ENCODE assay signal across 8 mouse cellular contexts in genomic region chr1:131199118-131199821, GRCm38 (mm10). TPM values are rescaled to one million over a fixed set of nuclear protein-coding genes. Genes with fewer than 3 reads are reported as not detected.
A peak's percentile ranks its signal among the peaks of the same experiment; 100 is the strongest.
DNase-seq lines count a peak whose midpoint lies in the region; ATAC-seq and TF ChIP-seq lines count a peak whose summit lies in the region.

No protein-coding gene starts in this region.

- peak; percentile 19 for DNase-seq in left cerebral cortex, postnatal 4 days
- DNase-seq in left cerebral cortex, postnatal 14 days (ENCODE audit: low spot score in 2 of 2) = no peak
- DNase-seq in c-Kit-positive CD71-negative TER-119-negative erythroid progenitor cells, embryonic 14.5 days (ENCODE audit: low read depth) = peak; percentile 37
- DNase-seq in liver, embryonic 13.5 days = no peak
- DNase-seq in stomach, postnatal 0 days (ENCODE audit: low spot score) = no peak
- DNase-seq in forebrain, embryonic 10.5 days (ENCODE audit: extremely low spot score, low spot score) = no peak
- no peak for DNase-seq in forebrain, embryonic 14.5 days (ENCODE audit: low spot score)

- no peak for TF ChIP-seq CTCF in stomach, postnatal 0 days (IDR thresholded peaks at IDR 0.05; ENCODE audit: low read depth)

- H3K27ac ChIP-seq in liver, embryonic 13.5 days = peak overlapping the region; percentile 29
- H3K27ac ChIP-seq in stomach, postnatal 0 days (replicated peaks) = peak overlapping the region; percentile 65
- no peak overlapping the region for H3K27ac ChIP-seq in forebrain, embryonic 10.5 days
- H3K27ac ChIP-seq in hindbrain, embryonic 12.5 days = no peak overlapping the region
- no peak overlapping the region for H3K27ac ChIP-seq in forebrain, embryonic 14.5 days (ENCODE audit: low read depth, low read length)

- H3K4me2 ChIP-seq in liver, embryonic 13.5 days = peak overlapping the region; percentile 41
- no peak overlapping the region for H3K4me2 ChIP-seq in stomach, postnatal 0 days (replicated peaks; ENCODE audit: low read depth)
- H3K4me2 ChIP-seq in hindbrain, embryonic 12.5 days (replicated peaks) = no peak overlapping the region
- H3K4me2 ChIP-seq in forebrain, embryonic 14.5 days (ENCODE audit: low read length) = no peak overlapping the region

- H3K36me3 ChIP-seq in liver, embryonic 13.5 days = no peaks in the 10 kb centered on the region
- H3K36me3 ChIP-seq in stomach, postnatal 0 days (ENCODE audit: control insufficient read depth, insufficient read depth, low read length) = no peaks in the 10 kb centered on the region
- H3K36me3 ChIP-seq in forebrain, embryonic 10.5 days (replicated peaks) = no peaks in the 10 kb centered on the region
- H3K36me3 ChIP-seq in hindbrain, embryonic 12.5 days = no peaks in the 10 kb centered on the region
- no peaks in the 10 kb centered on the region for H3K36me3 ChIP-seq in forebrain, embryonic 14.5 days (ENCODE audit: control insufficient read depth, insufficient read depth, low read length)

- WGBS in liver, embryonic 13.5 days (ENCODE audit: insufficient replicate concordance) = 47% methylated on average over 18 of the region's 18 CpGs
- WGBS in stomach, postnatal 0 days = 69% methylated on average over 18 of the region's 18 CpGs
- 88% methylated on average over 18 of the region's 18 CpGs for WGBS in forebrain, embryonic 10.5 days
- WGBS in hindbrain, embryonic 12.5 days = 84% methylated on average over 18 of the region's 18 CpGs
- WGBS in forebrain, embryonic 14.5 days = 80% methylated on average over 18 of the region's 18 CpGs

- peaks cover 33% of the 10 kb centered on the region for H3K4me1 ChIP-seq in liver, embryonic 13.5 days (replicated peaks)
- H3K4me1 ChIP-seq in stomach, postnatal 0 days (replicated peaks; ENCODE audit: control insufficient read depth, insufficient read depth) = peaks cover 11% of the 10 kb centered on the region
- H3K4me1 ChIP-seq in forebrain, embryonic 10.5 days = peaks cover 14% of the 10 kb centered on the region
- H3K4me1 ChIP-seq in hindbrain, embryonic 12.5 days = no peaks in the 10 kb centered on the region
- H3K4me1 ChIP-seq in forebrain, embryonic 14.5 days (ENCODE audit: control insufficient read depth, insufficient read depth, low read length) = no peaks in the 10 kb centered on the region

- H3K4me3 ChIP-seq in liver, embryonic 13.5 days (replicated peaks) = peak overlapping the region; percentile 34
- H3K4me3 ChIP-seq in stomach, postnatal 0 days (ENCODE audit: low read depth, low read length) = no peak overlapping the region; the same call in 1 of the 2 replicates
- no peak overlapping the region for H3K4me3 ChIP-seq in forebrain, embryonic 10.5 days
- H3K4me3 ChIP-seq in hindbrain, embryonic 12.5 days = no peak overlapping the region
- no peak overlapping the region for H3K4me3 ChIP-seq in forebrain, embryonic 14.5 days (ENCODE audit: low read depth, low read length)

- H3K9me3 ChIP-seq in liver, embryonic 13.5 days (replicated peaks) = no peaks in the 10 kb centered on the region
- H3K9me3 ChIP-seq in stomach, postnatal 0 days (ENCODE audit: control insufficient read depth, low read length) = no peaks in the 10 kb centered on the region
- H3K9me3 ChIP-seq in forebrain, embryonic 10.5 days = no peaks in the 10 kb centered on the region
- H3K9me3 ChIP-seq in hindbrain, embryonic 12.5 days (replicated peaks) = no peaks in the 10 kb centered on the region
- no peaks in the 10 kb centered on the region for H3K9me3 ChIP-seq in forebrain, embryonic 14.5 days (replicated peaks; ENCODE audit: control insufficient read depth, low read length)

- H3K27me3 ChIP-seq in liver, embryonic 13.5 days = no peaks in the 10 kb centered on the region
- H3K27me3 ChIP-seq in stomach, postnatal 0 days (ENCODE audit: control insufficient read depth, insufficient read depth, low read length) = no peaks in the 10 kb centered on the region
- H3K27me3 ChIP-seq in forebrain, embryonic 10.5 days (ENCODE audit: poor library complexity, severe bottlenecking) = no peaks in the 10 kb centered on the region
- 0 out of 2 replicates have a peak, but pooled peaks cover 4% of the 10 kb centered on the region for H3K27me3 ChIP-seq in hindbrain, embryonic 12.5 days
- H3K27me3 ChIP-seq in forebrain, embryonic 14.5 days (replicated peaks; ENCODE audit: control insufficient read depth, insufficient read depth, low read length) = no peaks in the 10 kb centered on the region

- TF ChIP-seq EP300 in stomach, postnatal 0 days (optimal IDR thresholded peaks at IDR 0.05) = no peak

- no peak overlapping the region for H3K9ac ChIP-seq in liver, embryonic 13.5 days
- H3K9ac ChIP-seq in stomach, postnatal 0 days (ENCODE audit: low read length) = no peak overlapping the region
- no peak overlapping the region for H3K9ac ChIP-seq in hindbrain, embryonic 12.5 days
- no peak overlapping the region for H3K9ac ChIP-seq in forebrain, embryonic 14.5 days (ENCODE audit: low read length)

- ATAC-seq in liver, embryonic 13.5 days (ENCODE audit: low read depth) = no peak
- ATAC-seq in stomach, postnatal 0 days (ENCODE audit: low FRiP score, low TSS enrichment) = no peak
- ATAC-seq in hindbrain, embryonic 12.5 days (ENCODE audit: low FRiP score) = no peak
- ATAC-seq in forebrain, embryonic 14.5 days = no peak

- intact Hi-C loops in left cerebral cortex, postnatal 4 days (cut with DNase I) = no loop called here
- intact Hi-C loops in left cerebral cortex, postnatal 14 days (cut with DNase I) = no loop called here

RNA-seq across cellular contexts. Expression of gene Rassf5, which starts 45.8 kb away (rescaled TPM):
- total RNA-seq in left cerebral cortex, postnatal 4 days (2021) = 10 to 100 TPM in 1 of 2 experiments, 1 to 10 TPM in 1; 9.9 to 10.3 TPM
- 10 to 100 TPM; 25.1 to 25.8 TPM for total RNA-seq in left cerebral cortex, postnatal 14 days (2021)
- polyA plus RNA-seq in liver, embryonic 13.5 days (2015; fragmentation: Nextera tagmentation; extraction: Ambion mirVana) = 3.9 and 4.7 TPM in 2 replicates
- 7.9 and 8.6 TPM in 2 replicates for polyA plus RNA-seq in stomach, postnatal 0 days (2015; fragmentation: Nextera tagmentation; extraction: Ambion mirVana)
- 0.69 and 0.95 TPM in 2 replicates for polyA plus RNA-seq in forebrain, embryonic 10.5 days (2016; fragmentation: Nextera tagmentation; extraction: Ambion mirVana)
- 1.8 and 2.4 TPM in 2 replicates for polyA plus RNA-seq in hindbrain, embryonic 12.5 days (2016; fragmentation: Nextera tagmentation; extraction: Ambion mirVana)
- polyA plus RNA-seq in forebrain, embryonic 14.5 days (2014; fragmentation: Nextera tagmentation; extraction: Ambion mirVana) = 1.0 and 1.2 TPM in 2 replicates

RNA-seq across cellular contexts. Expression of gene Eif2d, which starts 46.3 kb away (rescaled TPM):
- total RNA-seq in left cerebral cortex, postnatal 4 days (2021) = 10 to 100 TPM; 40.8 to 45.0 TPM
- total RNA-seq in left cerebral cortex, postnatal 14 days (2021) = 10 to 100 TPM; 35.4 to 39.6 TPM
- 32.3 and 34.4 TPM in 2 replicates for polyA plus RNA-seq in liver, embryonic 13.5 days (2015; fragmentation: Nextera tagmentation; extraction: Ambion mirVana)
- polyA plus RNA-seq in stomach, postnatal 0 days (2015; fragmentation: Nextera tagmentation; extraction: Ambion mirVana) = 36.3 and 38.8 TPM in 2 replicates
- 66.9 and 70.2 TPM in 2 replicates for polyA plus RNA-seq in forebrain, embryonic 10.5 days (2016; fragmentation: Nextera tagmentation; extraction: Ambion mirVana)
- 53.1 and 55.5 TPM in 2 replicates for polyA plus RNA-seq in hindbrain, embryonic 12.5 days (2016; fragmentation: Nextera tagmentation; extraction: Ambion mirVana)
- 61.5 and 66.1 TPM in 2 replicates for polyA plus RNA-seq in forebrain, embryonic 14.5 days (2014; fragmentation: Nextera tagmentation; extraction: Ambion mirVana)

Comparison
In these comparisons a context has a peak if more than half of its experiments do, and no peak if none do; other contexts are left out.
1. DNase-seq: peak in left cerebral cortex, postnatal 4 days (single experiment) and c-Kit-positive CD71-negative TER-119-negative erythroid progenitor cells, embryonic 14.5 days (single experiment); none in left cerebral cortex, postnatal 14 days (0 of 2), liver, embryonic 13.5 days (single experiment), stomach, postnatal 0 days (single experiment), forebrain, embryonic 10.5 days (single experiment) and forebrain, embryonic 14.5 days (single experiment).
2. H3K27ac ChIP-seq: peak in liver, embryonic 13.5 days (single experiment) and stomach, postnatal 0 days (single experiment); none in forebrain, embryonic 10.5 days (single experiment), hindbrain, embryonic 12.5 days (single experiment) and forebrain, embryonic 14.5 days (single experiment).